Mouse (Mus musculus): ENCODE data around the gene Zfp866.

Zfp866 gene

GRCm38 (mm10) chr8:69790773-69791367 lies at the start of gene Zfp866, which contains the start of gene Atp13a1:
TSS of gene Zfp866 (minus strand) at chr8:69791178.
TSS of gene Atp13a1 (plus strand) at chr8:69791163.
- peak; percentile 96 for DNase-seq (ENCODE audit: low read depth, low spot score)

GRCm38 (mm10) chr8:69837057-69837682 lies 46.2 kb upstream of the Zfp866 start:
- DNase-seq (ENCODE audit: low read depth, low spot score), result peak; percentile 44

- DNase-seq (ENCODE audit: low read depth, low spot score), result peak; percentile 98
Measured at GRCm38 (mm10) chr8:69832298-69832853, 41.4 kb upstream of the Zfp866 start, which contains the start of gene Pbx4. TSS of gene Pbx4 (plus strand) at chr8:69832491.

GRCm38 (mm10) chr8:69826371-69826770 lies 35.4 kb upstream of the Zfp866 start:
- DNase-seq (ENCODE audit: low read depth, low spot score), result peak; percentile 33

- DNase-seq (ENCODE audit: low read depth, low spot score), result peak; percentile 80
Measured at GRCm38 (mm10) chr8:69822386-69823191, 31.6 kb upstream of the Zfp866 start, which contains the start of gene Lpar2. TSS of gene Lpar2 (plus strand) at chr8:69822429.

GRCm38 (mm10) chr8:69821971-69822385 lies 31.0 kb upstream of the Zfp866 start:
- peak; percentile 53 for DNase-seq (ENCODE audit: low read depth, low spot score)

GRCm38 (mm10) chr8:69820466-69820865 lies 29.5 kb upstream of the Zfp866 start:
- no peak for DNase-seq (ENCODE audit: low read depth, low spot score)

- DNase-seq (ENCODE audit: low read depth, low spot score), result no peak
Measured at GRCm38 (mm10) chr8:69815396-69815795, 24.4 kb upstream of the Zfp866 start.

- peak; percentile 73 for DNase-seq (ENCODE audit: low read depth, low spot score)
Measured at GRCm38 (mm10) chr8:69814881-69815280, 23.9 kb upstream of the Zfp866 start.

GRCm38 (mm10) chr8:69809820-69810219 lies 18.8 kb upstream of the Zfp866 start:
- no peak for DNase-seq (ENCODE audit: low read depth, low spot score)

GRCm38 (mm10) chr8:69808864-69809403 lies 18.0 kb upstream of the Zfp866 start:
- peak; percentile 29 for DNase-seq (ENCODE audit: low read depth, low spot score)

- peak; percentile 82 for DNase-seq (ENCODE audit: low read depth, low spot score)
Measured at GRCm38 (mm10) chr8:69808094-69808863, 17.3 kb upstream of the Zfp866 start, which contains the start of gene Gmip. TSS of gene Gmip (plus strand) at chr8:69808679.

GRCm38 (mm10) chr8:69807236-69807635 lies 16.3 kb upstream of the Zfp866 start:
- no peak for DNase-seq (ENCODE audit: low read depth, low spot score)

- DNase-seq (ENCODE audit: low read depth, low spot score), result no peak
Measured at GRCm38 (mm10) chr8:69805491-69805890, 14.5 kb upstream of the Zfp866 start.

GRCm38 (mm10) chr8:69805086-69805485 lies 14.1 kb upstream of the Zfp866 start:
- DNase-seq (ENCODE audit: low read depth, low spot score), result no peak

GRCm38 (mm10) chr8:69804537-69804936 lies 13.6 kb upstream of the Zfp866 start:
- no peak for DNase-seq (ENCODE audit: low read depth, low spot score)

- DNase-seq (ENCODE audit: low read depth, low spot score), result no peak
Measured at GRCm38 (mm10) chr8:69803366-69803765, 12.4 kb upstream of the Zfp866 start.

GRCm38 (mm10) chr8:69802216-69802615 lies 11.2 kb upstream of the Zfp866 start:
- no peak for DNase-seq (ENCODE audit: low read depth, low spot score)

GRCm38 (mm10) chr8:69801796-69802195 lies 10.8 kb upstream of the Zfp866 start:
- DNase-seq (ENCODE audit: low read depth, low spot score), result no peak

- DNase-seq (ENCODE audit: low read depth, low spot score), result no peak
Measured at GRCm38 (mm10) chr8:69799946-69800345, 9.0 kb upstream of the Zfp866 start.

GRCm38 (mm10) chr8:69799261-69799660 lies 8.3 kb upstream of the Zfp866 start:
- no peak for DNase-seq (ENCODE audit: low read depth, low spot score)

Measured in ZHBTc4 (cell line).